Mouse (Mus musculus): ENCODE measurements around the gene Prkcz.

Prkcz gene

DNA sequence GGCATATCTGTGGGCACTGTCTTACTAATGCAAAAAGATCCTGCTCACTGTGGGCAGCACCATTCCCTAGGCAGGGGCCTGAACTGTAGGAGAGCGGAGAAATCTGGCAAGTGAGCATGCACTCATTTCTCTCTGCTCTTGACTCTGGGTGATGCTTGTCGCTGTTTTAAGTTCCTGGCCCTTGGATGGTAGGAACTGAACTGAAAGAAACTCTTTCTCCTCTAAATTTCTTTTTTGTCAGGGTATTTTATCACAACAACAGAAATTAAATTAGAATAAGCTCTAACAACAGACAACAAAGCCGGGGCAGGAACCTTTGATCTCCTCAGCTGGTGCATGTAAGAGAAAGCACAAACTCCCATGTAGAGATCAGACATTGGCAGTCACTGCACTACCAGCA lies 46.1 kb downstream of the Prkcz start:
- DNase-seq (ENCODE audit: extremely low spot score, low spot score), result no peak

- DNase-seq (ENCODE audit: extremely low spot score, low spot score), result no peak
Observed at GRCm38 (mm10) chr4:155308679-155309078, 52.5 kb downstream of the Prkcz start.

- DNase-seq (ENCODE audit: extremely low spot score, low spot score), result peak; percentile 88
Observed at GRCm38 (mm10) chr4:155308068-155308467, 53.1 kb downstream of the Prkcz start.

GRCm38 (mm10) chr4:155307591-155307990 lies 53.6 kb downstream of the Prkcz start:
- DNase-seq (ENCODE audit: extremely low spot score, low spot score), result no peak

- DNase-seq (ENCODE audit: extremely low spot score, low spot score), result no peak
Observed at GRCm38 (mm10) chr4:155306356-155307242, 54.6 kb downstream of the Prkcz start.

- no peak for DNase-seq (ENCODE audit: extremely low spot score, low spot score)
Observed at GRCm38 (mm10) chr4:155305531-155306031, 55.6 kb downstream of the Prkcz start.

DNA sequence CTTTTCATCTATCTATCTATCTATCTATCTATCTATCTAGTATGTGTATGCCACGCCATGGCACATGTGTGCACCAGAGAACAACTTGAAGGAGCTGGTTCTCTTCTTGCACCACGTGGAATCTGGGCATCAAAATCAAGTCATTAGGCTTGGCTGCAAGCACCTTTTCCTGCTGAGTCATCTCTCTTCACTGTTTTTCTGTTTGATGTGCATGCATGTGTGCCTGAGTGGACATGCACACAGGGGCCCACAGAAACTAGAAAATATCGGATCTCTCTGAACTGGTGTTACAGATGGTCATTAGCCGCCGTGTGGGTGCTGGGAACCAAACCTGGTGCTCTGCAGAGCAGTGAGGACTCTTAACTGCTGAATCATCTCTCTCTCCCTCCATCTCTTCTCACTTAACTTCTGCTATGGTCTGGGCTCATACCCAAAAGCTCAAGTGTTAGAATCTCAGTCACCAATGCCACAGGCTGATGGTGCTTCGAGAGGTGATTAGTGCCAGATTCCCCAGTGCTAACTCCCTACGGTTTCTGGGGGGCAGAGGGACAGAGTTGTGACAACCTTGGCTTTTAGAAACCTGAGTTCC lies 56.6 kb downstream of the Prkcz start:
- no peak for DNase-seq (ENCODE audit: extremely low spot score, low spot score)

DNA sequence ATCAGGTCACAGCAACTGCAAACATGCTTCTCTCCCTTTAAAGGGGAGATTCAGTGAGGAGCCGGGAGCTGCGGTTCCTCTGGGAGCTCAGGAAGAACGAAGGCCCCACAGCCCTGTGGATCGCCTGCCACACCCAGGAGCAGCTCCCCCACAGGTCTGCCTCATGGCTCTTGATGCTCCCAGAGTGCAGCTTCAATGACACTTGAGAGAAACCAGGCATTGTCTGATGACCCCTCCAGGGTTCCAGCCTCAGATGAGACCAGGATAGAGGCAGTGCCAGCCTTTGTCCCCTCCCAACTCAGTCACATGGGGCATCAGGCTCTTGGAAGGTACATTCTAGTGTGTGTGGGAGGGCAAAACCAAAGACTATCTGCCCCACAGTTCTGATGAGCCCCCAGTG lies 59.2 kb downstream of the Prkcz start:
- no peak for DNase-seq (ENCODE audit: extremely low spot score, low spot score)

- DNase-seq (ENCODE audit: extremely low spot score, low spot score), result no peak
Observed at GRCm38 (mm10) chr4:155301098-155301447, 60.1 kb downstream of the Prkcz start.

- DNase-seq (ENCODE audit: extremely low spot score, low spot score), result no peak
Observed at GRCm38 (mm10) chr4:155300421-155301097, 60.6 kb downstream of the Prkcz start.

GRCm38 (mm10) chr4:155298826-155299225 lies 62.3 kb downstream of the Prkcz start:
- DNase-seq (ENCODE audit: extremely low spot score, low spot score), result no peak

- DNase-seq (ENCODE audit: extremely low spot score, low spot score), result no peak
Observed at GRCm38 (mm10) chr4:155297057-155297456, 64.1 kb downstream of the Prkcz start.

DNA sequence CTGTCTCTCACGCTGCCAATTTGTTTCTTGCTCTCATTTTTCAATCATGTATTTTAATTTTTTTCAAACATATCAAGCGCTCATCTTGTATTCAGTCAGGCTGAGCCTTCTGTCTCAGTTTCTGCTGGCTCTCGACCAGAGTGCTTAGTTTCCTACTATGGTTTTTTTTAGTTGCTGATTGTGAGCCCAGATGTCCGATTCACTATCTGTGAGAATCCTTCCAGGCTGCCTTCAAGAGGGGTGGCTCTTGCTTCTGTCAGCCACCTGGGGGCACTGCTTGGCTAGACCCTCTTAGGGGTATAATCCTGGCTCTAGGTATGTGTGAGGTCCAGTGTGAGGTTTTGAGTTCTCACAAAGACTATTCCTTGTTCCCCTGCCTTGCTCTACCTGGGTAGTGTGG lies 65.2 kb downstream of the Prkcz start:
- no peak for DNase-seq (ENCODE audit: extremely low spot score, low spot score)

- no peak for DNase-seq (ENCODE audit: extremely low spot score, low spot score)
Observed at GRCm38 (mm10) chr4:155295026-155295590, 66.1 kb downstream of the Prkcz start.

DNA sequence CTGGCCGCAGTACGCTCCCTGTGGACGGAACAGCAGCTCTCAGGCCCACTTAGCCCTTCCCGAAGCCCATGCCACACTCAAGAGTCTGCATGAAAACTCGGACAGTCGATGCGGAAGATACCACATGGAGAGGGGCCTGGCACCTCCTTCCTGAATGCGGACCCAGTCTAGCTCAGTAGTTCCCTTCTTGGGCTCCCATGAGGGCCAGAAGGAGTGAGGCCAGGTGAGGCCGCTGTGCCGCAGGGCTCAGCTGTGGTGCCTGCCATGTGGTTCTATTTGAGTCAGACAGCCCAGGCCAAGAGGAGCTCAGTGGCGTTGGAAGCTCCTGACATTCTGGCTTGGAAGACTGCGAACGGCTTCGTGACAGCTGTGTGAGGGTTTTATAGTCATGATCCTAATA lies 66.8 kb downstream of the Prkcz start:
- no peak for DNase-seq (ENCODE audit: extremely low spot score, low spot score)

DNA sequence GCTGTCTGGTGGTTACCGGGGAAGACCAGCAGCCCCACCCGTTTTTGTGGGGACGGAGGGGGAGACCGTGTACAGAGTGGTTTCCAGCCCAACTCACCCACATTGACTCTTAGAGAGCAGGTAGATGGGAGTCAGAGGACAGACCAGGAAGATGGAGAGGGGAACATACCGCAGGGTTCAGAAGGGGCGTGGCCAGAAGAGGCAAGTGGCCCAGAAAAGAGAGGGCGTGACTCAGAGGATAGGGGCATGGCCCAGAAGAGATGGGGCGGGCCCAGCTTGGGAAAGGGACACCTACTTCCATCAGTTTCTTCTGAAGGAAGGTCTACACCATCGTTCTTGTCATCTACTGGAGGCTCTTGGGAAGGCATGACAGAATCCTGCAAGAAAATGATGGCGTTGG lies 68.3 kb downstream of the Prkcz start:
- no peak for DNase-seq (ENCODE audit: extremely low spot score, low spot score)

DNA sequence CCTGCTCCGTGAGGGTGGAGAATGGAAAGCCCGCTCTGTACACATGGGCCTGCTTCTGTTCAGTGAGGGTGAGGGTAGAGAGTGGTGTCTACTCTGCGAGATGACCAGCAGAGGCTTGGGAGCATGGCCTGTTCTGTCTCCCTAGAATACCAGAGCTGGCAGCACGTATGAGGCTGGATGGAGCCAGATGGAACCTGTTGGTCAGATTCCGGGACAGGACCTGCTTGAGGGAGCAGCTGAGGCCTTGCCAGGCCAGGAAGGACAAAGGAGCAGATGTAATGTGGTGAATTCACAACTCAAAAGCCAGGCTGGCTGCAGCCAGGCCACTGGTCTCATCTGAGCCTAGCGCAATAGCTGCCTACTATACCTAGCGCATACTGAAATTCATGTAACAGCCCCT lies 71.1 kb downstream of the Prkcz start:
- no peak for DNase-seq (ENCODE audit: extremely low spot score, low spot score)

DNA sequence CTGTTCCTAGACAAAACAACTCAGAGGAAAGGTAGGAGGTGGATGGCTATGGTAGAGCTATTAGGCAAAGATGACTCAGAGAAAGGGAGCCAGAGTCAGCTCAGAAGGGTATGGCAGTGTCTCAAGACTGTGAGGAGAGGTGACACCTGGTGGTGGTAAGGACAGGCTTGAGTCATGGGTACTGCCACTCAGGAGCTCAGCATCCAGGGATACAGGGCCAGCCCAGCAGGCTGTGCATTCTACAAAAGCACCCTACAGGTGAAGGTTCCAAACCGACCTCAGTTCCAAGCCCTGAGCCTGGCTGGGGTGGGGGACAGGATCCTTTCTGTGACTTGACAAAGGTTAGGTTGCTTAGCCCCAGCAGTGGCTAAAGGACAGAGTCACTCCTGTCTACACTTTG lies 72.6 kb downstream of the Prkcz start:
- DNase-seq (ENCODE audit: extremely low spot score, low spot score), result no peak

DNA sequence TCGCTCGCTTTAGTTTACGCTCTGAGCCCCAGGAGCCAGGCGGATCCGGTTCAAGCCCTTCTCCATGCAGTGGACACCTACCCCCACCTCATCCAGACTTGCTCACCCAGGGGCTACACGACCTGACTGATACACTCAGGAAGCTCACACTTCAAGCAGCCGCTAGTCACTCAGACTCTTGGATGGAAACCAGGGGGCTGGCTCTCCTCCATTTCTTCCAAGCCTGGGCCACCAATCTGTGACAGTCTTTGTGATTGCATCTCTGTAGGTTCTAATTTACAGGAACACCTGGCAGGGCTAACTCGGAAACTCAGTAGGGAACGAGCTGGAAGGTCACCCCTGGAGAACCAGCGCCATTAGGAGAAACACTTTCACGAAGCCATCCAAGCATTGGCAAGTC lies 73.4 kb downstream of the Prkcz start:
- no peak for DNase-seq (ENCODE audit: extremely low spot score, low spot score)

GRCm38 (mm10) chr4:155286090-155286489 lies 75.1 kb downstream of the Prkcz start:
- no peak for DNase-seq (ENCODE audit: extremely low spot score, low spot score)

GRCm38 (mm10) chr4:155284521-155285379 lies 76.4 kb downstream of the Prkcz start:
- peak; percentile 29 for DNase-seq (ENCODE audit: extremely low spot score, low spot score)
